Mouse (Mus musculus) cerebellum, adult 2 months (tissue): ENCODE results near the gene Tcf3. TPM values are rescaled to one million over a fixed set of nuclear protein-coding genes. Genes with fewer than 3 reads are reported as not detected.

ENCODE experiments used
- DNase-seq, 2 experiments: peaks; one replicate each; pipeline ENCODE4 v3.0.0; 2021
- H3K27ac ChIP-seq: fragments of 200-500 bp; 2 replicates; pipeline ENCODE4 v1.5.1; 2012; ENCODE audit warnings: low read length, control low read depth, inconsistent platforms; ENCODE audit not compliant: insufficient read depth
- H3K27me3 ChIP-seq: fragments of 200-500 bp; 2 replicates; pipeline ENCODE4 v1.6.1; 2012; ENCODE audit warnings: inconsistent platforms, mild to moderate bottlenecking, low read length, moderate library complexity; ENCODE audit not compliant: control insufficient read depth, insufficient read depth
- H3K4me1 ChIP-seq: fragments of 200-500 bp; 2 replicates; pipeline ENCODE4 v1.6.1; 2011; ENCODE audit warnings: low read length; ENCODE audit not compliant: control insufficient read depth, insufficient read depth
- H3K4me3 ChIP-seq: fragments of 200-500 bp; replicated peaks from 2 replicates; pipeline ENCODE3; 2011; ENCODE audit warnings: mild to moderate bottlenecking, low read depth, low read length, control low read depth; ENCODE audit not compliant: insufficient read depth
- CTCF ChIP-seq: fragments of 200-500 bp; IDR thresholded peaks from 2 replicates; pipeline ENCODE4 v1.5.1; 2011; ENCODE audit warnings: low read depth, mild to moderate bottlenecking, control low read depth, low read length, moderate library complexity, borderline replicate concordance; ENCODE audit not compliant: insufficient read depth
- POLR2A ChIP-seq: fragments of 200-500 bp; IDR thresholded peaks from 2 replicates; pipeline ENCODE4 v1.6.1; 2011; ENCODE audit warnings: low read length, control low read depth, borderline replicate concordance; ENCODE audit not compliant: insufficient read depth
- WGBS: fragments of 180-500 bp; shearing (Covaris S2); methylation state at CpG from one replicate; pipeline ENCODE4 v1.1.7; 2018; 5-methylcytosine and 5-hydroxymethylcytosine counted together
- polyA plus RNA-seq: library from polyadenylated mRNA; depleted of rRNA; stranded (reverse); fragments of >200 nt; gene quantifications from 2 replicates; pipeline ENCODE4 v1.2.3, GENCODE M21; 2012

The Tcf3 gene
- polyA plus RNA-seq, 1 experiment = 34.2 TPM

DNA sequence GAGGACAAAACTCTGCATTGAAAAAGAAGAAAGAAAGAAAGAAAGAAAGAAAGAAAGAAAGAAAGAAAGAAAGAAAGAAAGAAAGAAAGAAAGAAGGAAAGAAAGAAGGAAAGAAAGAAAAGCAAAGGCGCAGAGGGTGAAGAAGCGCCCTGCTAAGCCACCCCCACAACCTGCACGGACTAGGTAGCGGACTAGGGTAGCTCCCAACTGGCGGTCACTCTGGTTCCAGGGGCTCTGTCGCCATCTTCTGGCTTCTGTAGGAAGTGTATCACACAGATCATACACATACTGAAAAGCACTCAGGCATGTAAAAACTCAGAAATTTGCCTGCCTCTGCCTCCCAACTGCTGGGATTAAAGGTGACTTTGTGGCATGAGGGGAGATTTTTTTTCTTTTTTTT is 59.4 kb downstream of the Tcf3 start:
- no peaks in the 10 kb centered on the region for H3K4me1 ChIP-seq
- peak; percentile 84 to 87 for DNase-seq
- no peak overlapping the region for H3K27ac ChIP-seq
- WGBS = 24% methylated on average over 6 of the region's 6 CpGs
- H3K4me3 ChIP-seq = no peak overlapping the region
- TF ChIP-seq CTCF (peak; percentile 86), POLR2A (no peak)
- H3K27me3 ChIP-seq = no peaks in the 10 kb centered on the region

- no peaks in the 10 kb centered on the region for H3K4me1 ChIP-seq
- DNase-seq = no peak
- H3K27ac ChIP-seq = no peak overlapping the region
- TF ChIP-seq POLR2A = no peak
- TF ChIP-seq CTCF = no peak
- H3K27me3 ChIP-seq = no peaks in the 10 kb centered on the region
- H3K4me3 ChIP-seq = no peak overlapping the region
- whole genome bisulfite sequencing = 69% methylated on average over 6 of the region's 6 CpGs
These were observed 60.7 kb downstream of the Tcf3 start for GRCm38 (mm10) chr10:80372706-80373105.

DNA sequence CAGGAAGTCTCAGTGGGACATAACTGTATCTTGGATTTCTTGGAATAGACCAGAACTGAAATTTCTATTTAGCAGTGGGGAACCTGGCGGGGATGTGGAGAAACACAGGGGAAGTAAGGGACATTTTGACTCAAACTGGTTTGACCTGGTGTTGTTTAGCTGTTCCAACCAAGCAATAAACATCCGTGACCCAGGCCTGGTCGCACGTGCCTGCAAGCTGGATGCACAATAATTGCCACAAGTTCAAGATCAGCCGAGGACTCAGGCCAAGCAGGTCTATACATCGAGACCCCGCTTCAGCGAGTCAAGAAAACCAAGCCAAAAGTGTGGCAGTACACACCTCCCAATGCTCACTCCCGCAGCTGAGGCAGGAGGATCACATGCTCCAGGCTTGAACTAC is 61.5 kb downstream of the Tcf3 start:
- no peaks in the 10 kb centered on the region for H3K4me1 ChIP-seq
- no peak overlapping the region for H3K4me3 ChIP-seq
- H3K27me3 ChIP-seq = no peaks in the 10 kb centered on the region
- DNase-seq = no peak
- 49% methylated on average over 9 of the region's 9 CpGs for WGBS
- H3K27ac ChIP-seq = no peak overlapping the region
- TF ChIP-seq POLR2A (no peak), CTCF (no peak)

GRCm38 (mm10) chr10:80371411-80371966 is 62.0 kb downstream of the Tcf3 start:
- H3K27me3 ChIP-seq = no peaks in the 10 kb centered on the region
- no peak overlapping the region for H3K27ac ChIP-seq
- DNase-seq = peak; percentile 63 to 76
- no peaks in the 10 kb centered on the region for H3K4me1 ChIP-seq
- H3K4me3 ChIP-seq = peak overlapping the region; percentile 36
- WGBS = 8% methylated on average over 12 of the region's 12 CpGs
- TF ChIP-seq CTCF = no peak
- no peak for TF ChIP-seq POLR2A

GRCm38 (mm10) chr10:80369995-80370747 is 63.3 kb downstream of the Tcf3 start:
- 81% methylated on average over 21 of the region's 21 CpGs for WGBS
- DNase-seq = no peak
- Histone ChIP-seq H3K27me3 (no peaks in the 10 kb centered on the region), H3K4me3 (no peak overlapping the region), H3K27ac (no peak overlapping the region), H3K4me1 (no peaks in the 10 kb centered on the region)
- no peak for TF ChIP-seq POLR2A
- TF ChIP-seq CTCF = peak; percentile 21; the same call in 1 of the 2 replicates

DNA sequence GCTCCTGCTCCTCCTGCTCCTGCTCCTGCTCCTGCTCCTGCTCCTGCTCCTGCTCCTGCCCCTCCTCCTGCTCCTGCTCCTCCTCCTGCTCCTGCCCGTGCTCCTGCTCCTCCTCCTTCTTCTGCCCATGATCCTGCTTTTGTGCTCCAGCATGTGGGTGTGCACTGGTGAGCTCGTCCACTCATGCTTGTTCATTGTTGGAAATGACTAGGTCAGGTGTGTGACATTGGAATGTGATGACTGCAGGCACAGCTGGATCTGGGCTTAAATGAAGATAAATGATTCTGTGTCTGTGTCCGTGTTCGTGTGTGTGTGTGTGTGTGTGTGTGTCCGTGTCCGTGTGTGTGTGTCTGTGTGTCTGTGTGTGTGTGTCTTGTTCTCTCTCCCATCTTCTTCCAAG is 65.1 kb downstream of the Tcf3 start:
- DNase-seq = no peak
- no peaks in the 10 kb centered on the region for H3K27me3 ChIP-seq
- H3K4me3 ChIP-seq = no peak overlapping the region
- TF ChIP-seq POLR2A (no peak), CTCF (no peak)
- 85% methylated on average over 6 of the region's 6 CpGs for WGBS
- H3K4me1 ChIP-seq = no peaks in the 10 kb centered on the region
- H3K27ac ChIP-seq = no peak overlapping the region

DNA sequence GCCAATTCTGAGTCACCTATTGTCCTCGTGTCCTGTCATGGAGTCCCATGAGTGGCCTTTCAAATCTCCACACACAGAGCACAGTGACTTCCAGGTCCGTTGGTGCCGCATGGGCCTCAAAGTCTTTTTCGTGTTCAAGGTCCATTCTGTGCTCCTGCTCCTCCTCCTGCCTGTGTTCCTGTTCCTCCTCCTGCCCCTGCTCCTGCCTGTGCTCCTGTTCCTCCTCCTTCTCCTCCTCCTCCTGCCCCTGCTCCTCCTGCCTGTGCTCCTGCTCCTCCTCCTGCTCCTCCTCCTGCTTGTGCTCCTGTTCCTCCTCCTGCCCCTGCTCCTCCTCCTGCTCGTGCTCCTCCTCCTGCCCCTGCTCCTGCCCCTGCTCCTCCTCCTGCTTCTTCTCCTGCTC is 65.5 kb downstream of the Tcf3 start:
- no peak overlapping the region for H3K4me3 ChIP-seq
- no peaks in the 10 kb centered on the region for H3K4me1 ChIP-seq
- no peaks in the 10 kb centered on the region for H3K27me3 ChIP-seq
- DNase-seq = no peak
- TF ChIP-seq CTCF = no peak
- no peak for TF ChIP-seq POLR2A
- H3K27ac ChIP-seq = no peak overlapping the region
- WGBS = 50% methylated on average over 5 of the region's 5 CpGs

- Histone ChIP-seq H3K4me1 (no peaks in the 10 kb centered on the region), H3K27me3 (no peaks in the 10 kb centered on the region), H3K27ac (no peak overlapping the region), H3K4me3 (no peak overlapping the region)
- WGBS = 67% methylated on average over 6 of the region's 6 CpGs
- TF ChIP-seq POLR2A (no peak), CTCF (no peak)
- DNase-seq = no peak
These were observed 67.7 kb downstream of the Tcf3 start for GRCm38 (mm10) chr10:80365736-80366135.
